Mouse (Mus musculus): ENCODE measurements around the gene Rnf167.

DNA sequence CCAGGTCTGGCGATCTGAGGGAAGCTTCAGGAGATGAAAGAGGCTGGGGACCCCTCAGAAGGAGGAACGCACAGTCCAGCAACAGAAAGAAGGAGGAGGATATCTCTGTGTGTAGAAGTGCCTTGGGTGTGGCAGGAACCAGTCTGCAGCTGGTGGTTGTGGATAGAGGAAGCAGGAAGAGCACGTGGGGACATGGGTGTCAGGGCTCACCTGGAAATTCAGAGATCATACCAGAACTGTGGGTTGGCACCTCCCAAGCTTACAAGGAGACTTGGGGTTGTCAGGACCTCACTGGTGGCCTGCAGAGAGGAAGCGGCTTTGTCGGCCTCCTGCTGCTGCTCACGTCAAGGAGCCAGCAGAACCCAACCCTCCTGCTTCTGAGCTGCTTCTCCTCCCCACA lies 49.7 kb upstream of the Rnf167 start:
- TF ChIP-seq CTCF (IDR thresholded peaks at IDR 0.05) (no peak), POLR2A (IDR thresholded peaks at IDR 0.05; ENCODE audit: insufficient read depth, low read depth, low read length) (no peak), EP300 (IDR thresholded peaks at IDR 0.05; ENCODE audit: insufficient read depth, low read depth, low read length) (no peak)
